Mouse (Mus musculus) neural tube, embryonic 14.5 days (tissue): Measurements from ENCODE around the gene Ablim1. TPM values are rescaled to one million over a fixed set of nuclear protein-coding genes. Genes with fewer than 3 reads are reported as not detected.

Experiments used
- ATAC-seq: fragments of 200-750 bp; cut with Nextera tagmentation; 2 replicates; pipeline ENCODE4 v1.8.0; 2017; ENCODE audit warnings: low read depth, mild to moderate bottlenecking, moderate TSS enrichment, moderate library complexity
- H3K27ac ChIP-seq: fragments of 300-500 bp; sonication (generic); 2 replicates; pipeline ENCODE4 v1.5.1; 2014; ENCODE audit warnings: low read depth, mild to moderate bottlenecking, control low read depth, low read length, moderate library complexity, mixed read lengths
- H3K27me3 ChIP-seq: fragments of 300-500 bp; sonication (generic); 2 replicates; pipeline ENCODE4 v1.6.1; 2014; ENCODE audit warnings: low read length; ENCODE audit not compliant: control insufficient read depth, insufficient read depth
- H3K36me3 ChIP-seq: fragments of 300-500 bp; sonication (generic); 2 replicates; pipeline ENCODE4 v1.6.1; 2014; ENCODE audit warnings: low read length, mixed read lengths; ENCODE audit not compliant: control insufficient read depth, insufficient read depth
- H3K4me1 ChIP-seq: fragments of 300-500 bp; sonication (generic); 2 replicates; pipeline ENCODE4 v1.6.1; 2014; ENCODE audit warnings: low read length; ENCODE audit not compliant: control insufficient read depth, insufficient read depth
- H3K4me2 ChIP-seq: fragments of 300-500 bp; sonication (generic); 2 replicates; pipeline ENCODE4 v1.6.1; 2014; ENCODE audit warnings: mild to moderate bottlenecking, low read depth, low read length, control low read depth
- H3K4me3 ChIP-seq: fragments of 300-500 bp; sonication (generic); 2 replicates; pipeline ENCODE4 v1.5.1; 2014; ENCODE audit warnings: low read depth, low read length, control low read depth, mixed read lengths
- H3K9ac ChIP-seq: fragments of 300-500 bp; sonication (generic); replicated peaks from 2 replicates; pipeline ENCODE4 v1.6.1; 2014; ENCODE audit warnings: low read depth, mild to moderate bottlenecking, control low read depth, low read length, mixed read lengths
- H3K9me3 ChIP-seq: fragments of 300-500 bp; sonication (generic); 2 replicates; pipeline ENCODE4 v1.6.1; 2016; ENCODE audit warnings: low read length; ENCODE audit not compliant: control insufficient read depth
- WGBS: fragments of 180-500 bp; shearing (Covaris S2); extraction: QIAGEN DNeasy Blood & Tissue Kit; methylation state at CpG from one replicate; pipeline ENCODE4 v1.1.7; 2014; 5-methylcytosine and 5-hydroxymethylcytosine counted together
- polyA plus RNA-seq: library from polyadenylated mRNA; unstranded; fragments of >200 nt; fragmentation: Nextera tagmentation; extraction: Ambion mirVana; gene quantifications from 2 replicates; pipeline ENCODE4 v1.2.1, GENCODE M21; 2014

The Ablim1 gene
- polyA plus RNA-seq, 1 experiment from 2014 or later, result 47.4 TPM

DNA sequence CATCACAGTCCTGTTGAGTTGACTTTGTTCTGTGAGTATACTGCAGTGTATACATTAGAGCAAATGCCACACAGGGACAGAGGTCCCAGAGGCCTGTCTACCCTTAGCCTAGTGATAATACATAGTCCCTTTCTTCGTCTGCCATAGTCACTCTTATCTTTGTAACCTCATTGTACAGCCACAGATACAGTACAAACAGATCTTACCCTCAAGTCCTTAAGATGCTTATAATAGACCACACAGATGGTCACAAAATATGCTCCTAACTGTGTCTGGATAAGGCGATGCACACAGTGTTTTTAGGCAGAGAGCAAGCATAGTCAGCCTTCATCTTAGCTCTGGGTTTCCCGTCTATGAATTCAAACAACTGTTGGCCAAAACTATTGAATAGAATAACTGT lies 1.9 kb upstream of the Ablim1 start:
- Histone ChIP-seq H3K9me3 (no peaks in the 10 kb centered on the region), H3K4me2 (no peak overlapping the region), H3K4me1 (no peaks in the 10 kb centered on the region), H3K27ac (no peak overlapping the region), H3K4me3 (no peak overlapping the region), H3K27me3 (no peaks in the 10 kb centered on the region), H3K36me3 (no peaks in the 10 kb centered on the region), H3K9ac (no peak overlapping the region)
- 90% methylated on average over 3 of the region's 3 CpGs for WGBS
- ATAC-seq, result no peak

DNA sequence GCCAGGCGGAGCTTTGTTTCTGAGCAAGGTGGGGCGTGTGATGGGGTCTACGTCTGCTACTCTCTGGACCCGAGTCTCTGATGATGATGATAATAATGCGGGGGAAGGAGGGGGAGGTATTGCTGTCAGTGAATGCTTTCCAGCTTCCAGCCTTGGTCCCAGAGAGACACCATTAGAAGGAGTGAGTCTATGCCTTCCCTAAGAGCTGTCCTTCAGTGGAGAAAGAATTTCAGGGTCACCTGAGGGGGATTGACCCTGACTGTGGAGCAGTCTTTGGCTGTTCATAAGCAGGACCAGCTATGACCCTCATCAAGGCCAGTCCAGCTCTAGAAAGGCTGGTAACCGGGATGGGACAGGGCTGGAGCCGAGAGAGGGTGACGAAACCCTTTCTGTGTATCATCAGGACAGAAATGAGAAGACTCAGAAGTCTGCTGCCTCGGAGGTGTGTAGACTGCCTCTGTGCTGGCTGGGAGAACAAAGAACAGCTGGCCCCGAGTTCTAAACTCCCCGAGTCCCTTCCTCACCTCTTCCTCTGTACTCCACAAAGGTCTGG lies 370 bp upstream of the Ablim1 start:
- Histone ChIP-seq H3K4me1 (no peaks in the 10 kb centered on the region), H3K27ac (peak overlapping the region; percentile 81), H3K27me3 (no peaks in the 10 kb centered on the region), H3K9me3 (no peaks in the 10 kb centered on the region), H3K36me3 (no peaks in the 10 kb centered on the region), H3K4me2 (peak overlapping the region; percentile 96), H3K9ac (peak overlapping the region; percentile 85), H3K4me3 (peak overlapping the region; percentile 71)
- ATAC-seq, result no peak; the same call in none of the 2 replicates
- 47% methylated on average over 11 of the region's 11 CpGs for WGBS

DNA sequence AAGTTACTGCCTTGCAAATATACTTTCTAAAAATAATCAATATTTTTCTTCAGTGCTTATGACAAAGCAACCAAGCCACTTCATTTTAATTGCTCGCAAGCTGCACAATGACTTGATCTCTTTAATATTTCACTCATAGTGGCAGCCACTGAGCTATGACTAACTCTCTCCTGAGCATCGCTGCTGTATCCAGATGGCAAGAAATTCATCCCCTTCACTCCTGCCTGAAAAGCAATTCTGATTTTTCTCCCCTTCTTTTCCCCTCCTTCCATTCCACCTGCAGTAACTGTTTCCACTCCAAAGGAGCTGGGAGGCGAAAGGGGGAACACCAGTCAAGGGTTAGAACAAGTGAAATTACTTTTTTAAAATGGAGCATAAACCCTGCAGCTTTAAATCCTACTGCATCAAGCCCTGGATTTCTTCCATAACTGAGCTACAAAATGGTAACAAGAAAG lies 801 bp downstream of the Ablim1 start:
- 53% methylated on average over 3 of the region's 3 CpGs for WGBS
- Histone ChIP-seq H3K27me3 (no peaks in the 10 kb centered on the region), H3K4me3 (peak overlapping the region; percentile 71), H3K4me2 (peak overlapping the region; percentile 96), H3K9ac (peak overlapping the region; percentile 85), H3K4me1 (no peaks in the 10 kb centered on the region), H3K36me3 (no peaks in the 10 kb centered on the region), H3K27ac (peak overlapping the region; percentile 81; the same call in 1 of the 2 replicates), H3K9me3 (no peaks in the 10 kb centered on the region)
- peak; percentile 23; the same call in 1 of the 2 replicates for ATAC-seq

DNA sequence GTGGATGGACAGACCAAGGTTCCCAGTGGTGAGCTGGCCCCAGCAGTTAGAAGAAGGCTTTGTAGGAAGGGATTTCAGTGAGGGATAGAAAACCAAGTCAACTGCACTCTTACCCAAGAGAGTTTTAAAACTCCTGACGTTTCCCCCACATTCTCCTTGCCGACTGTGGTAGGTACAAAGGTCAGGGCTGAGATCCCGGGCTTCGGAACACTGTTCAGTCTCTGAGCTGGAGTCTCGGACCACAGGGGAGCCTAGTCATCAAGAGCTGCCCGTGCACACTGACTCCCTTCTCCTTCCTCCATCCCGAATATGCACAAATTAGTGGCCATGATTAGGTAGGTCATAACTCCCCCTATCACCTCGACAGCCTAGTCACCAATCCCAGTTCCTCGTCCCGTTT lies 1.5 kb downstream of the Ablim1 start:
- H3K4me2 ChIP-seq, result peak overlapping the region; percentile 96
- H3K9me3 ChIP-seq, result no peaks in the 10 kb centered on the region
- H3K9ac ChIP-seq, result no peak overlapping the region
- no peaks in the 10 kb centered on the region for H3K36me3 ChIP-seq
- WGBS, result 78% methylated on average over 10 of the region's 10 CpGs
- peak overlapping the region; percentile 71; the same call in 1 of the 2 replicates for H3K4me3 ChIP-seq
- no peaks in the 10 kb centered on the region for H3K27me3 ChIP-seq
- no peak for ATAC-seq
- H3K4me1 ChIP-seq, result no peaks in the 10 kb centered on the region
- no peak overlapping the region for H3K27ac ChIP-seq

DNA sequence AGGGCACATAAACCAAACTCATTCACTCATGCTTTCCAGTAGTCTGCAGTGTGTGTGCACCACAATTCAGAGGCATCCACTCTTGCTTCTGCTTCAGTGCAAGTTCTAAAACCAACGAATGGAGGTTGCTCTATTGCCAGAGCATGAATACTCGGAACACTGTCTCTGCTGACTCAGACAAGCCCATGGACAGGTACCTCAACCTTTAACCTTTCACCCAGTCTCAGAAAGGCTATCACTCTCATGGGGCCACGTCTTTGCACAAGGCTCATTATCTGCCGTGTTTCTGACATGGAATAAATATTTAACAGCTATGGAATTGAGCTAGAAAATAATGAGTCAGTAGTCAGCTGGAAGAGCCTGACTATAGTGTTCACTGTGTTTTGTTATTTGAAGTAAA lies 4.7 kb downstream of the Ablim1 start:
- H3K27ac ChIP-seq, result no peak overlapping the region
- no peaks in the 10 kb centered on the region for H3K27me3 ChIP-seq
- H3K4me1 ChIP-seq, result no peaks in the 10 kb centered on the region
- no peak for ATAC-seq
- H3K4me3 ChIP-seq, result no peak overlapping the region
- WGBS, result 73% methylated on average over 4 of the region's 4 CpGs
- H3K9ac ChIP-seq, result no peak overlapping the region
- no peaks in the 10 kb centered on the region for H3K36me3 ChIP-seq
- no peak overlapping the region for H3K4me2 ChIP-seq
- H3K9me3 ChIP-seq, result no peaks in the 10 kb centered on the region

DNA sequence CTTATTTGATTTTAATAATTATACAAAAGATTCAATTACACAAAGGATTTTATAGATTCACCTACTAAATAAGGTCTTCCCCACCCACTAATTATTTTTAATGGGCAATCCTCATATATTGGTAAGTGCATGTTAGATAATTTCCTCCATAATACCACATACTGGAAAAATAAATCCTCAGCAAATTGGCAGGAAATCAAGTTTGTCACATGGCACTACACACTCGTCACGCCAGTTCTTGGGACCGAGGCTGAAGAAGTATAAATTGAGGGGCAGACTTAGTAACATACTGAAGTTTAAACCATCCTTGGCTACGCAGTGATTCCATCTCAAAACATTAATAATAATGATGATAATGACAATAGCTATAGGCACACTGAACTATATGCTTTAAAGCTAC lies 8.1 kb downstream of the Ablim1 start:
- Histone ChIP-seq H3K4me2 (no peak overlapping the region), H3K9ac (no peak overlapping the region), H3K27me3 (no peaks in the 10 kb centered on the region), H3K9me3 (no peaks in the 10 kb centered on the region), H3K36me3 (no peaks in the 10 kb centered on the region), H3K4me1 (no peaks in the 10 kb centered on the region), H3K4me3 (no peak overlapping the region), H3K27ac (no peak overlapping the region)
- 59% methylated on average over 4 of the region's 4 CpGs for WGBS
- ATAC-seq, result no peak

DNA sequence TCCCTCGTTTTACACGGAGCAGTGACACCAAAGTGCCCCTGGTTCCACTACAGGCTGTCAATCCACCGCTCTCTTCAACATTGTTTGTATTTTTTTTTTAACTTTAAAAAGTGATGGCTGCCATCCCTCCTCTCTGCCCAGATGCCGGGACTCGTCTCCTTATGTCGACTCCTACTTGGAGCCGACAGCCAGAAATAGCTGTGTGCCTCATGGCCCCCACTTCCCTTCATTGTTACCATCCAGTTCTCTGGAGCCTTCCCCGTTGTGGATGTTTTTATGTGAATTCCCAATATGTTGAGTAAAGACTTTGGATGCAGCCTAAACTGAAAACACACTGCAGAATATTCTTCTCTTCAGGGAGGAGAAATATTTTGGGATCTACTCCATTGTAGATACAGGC lies 8.7 kb downstream of the Ablim1 start:
- WGBS, result 74% methylated on average over 8 of the region's 8 CpGs
- no peak for ATAC-seq
- Histone ChIP-seq H3K4me2 (no peak overlapping the region), H3K4me3 (no peak overlapping the region), H3K9ac (no peak overlapping the region), H3K9me3 (no peaks in the 10 kb centered on the region), H3K27me3 (no peaks in the 10 kb centered on the region), H3K36me3 (no peaks in the 10 kb centered on the region), H3K27ac (no peak overlapping the region), H3K4me1 (no peaks in the 10 kb centered on the region)

DNA sequence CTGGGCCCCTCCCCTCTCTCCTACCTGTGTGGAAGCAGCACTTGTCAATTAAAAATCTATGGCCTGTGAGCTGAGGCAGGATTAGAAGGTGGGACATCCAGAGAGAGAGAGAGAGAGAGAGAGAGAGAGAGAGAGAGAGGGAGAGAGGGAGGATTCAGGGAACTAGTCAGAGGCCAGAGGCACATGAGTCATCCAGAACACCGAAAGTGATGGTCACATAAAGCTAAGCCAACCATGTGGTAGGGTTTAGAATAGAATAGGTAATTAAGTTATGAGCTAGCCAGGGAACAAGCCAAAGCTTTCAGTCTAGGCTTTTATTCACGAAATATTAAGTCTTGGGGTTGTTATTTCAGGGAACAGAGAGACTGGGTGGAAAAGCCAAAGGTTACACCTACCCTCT lies 10.1 kb downstream of the Ablim1 start:
- Histone ChIP-seq H3K4me2 (no peak overlapping the region), H3K9ac (no peak overlapping the region), H3K36me3 (no peaks in the 10 kb centered on the region), H3K4me1 (no peaks in the 10 kb centered on the region), H3K27me3 (no peaks in the 10 kb centered on the region), H3K4me3 (no peak overlapping the region), H3K27ac (no peak overlapping the region), H3K9me3 (no peaks in the 10 kb centered on the region)
- no peak for ATAC-seq
- WGBS, result 76% methylated on average over 2 of the region's 2 CpGs

DNA sequence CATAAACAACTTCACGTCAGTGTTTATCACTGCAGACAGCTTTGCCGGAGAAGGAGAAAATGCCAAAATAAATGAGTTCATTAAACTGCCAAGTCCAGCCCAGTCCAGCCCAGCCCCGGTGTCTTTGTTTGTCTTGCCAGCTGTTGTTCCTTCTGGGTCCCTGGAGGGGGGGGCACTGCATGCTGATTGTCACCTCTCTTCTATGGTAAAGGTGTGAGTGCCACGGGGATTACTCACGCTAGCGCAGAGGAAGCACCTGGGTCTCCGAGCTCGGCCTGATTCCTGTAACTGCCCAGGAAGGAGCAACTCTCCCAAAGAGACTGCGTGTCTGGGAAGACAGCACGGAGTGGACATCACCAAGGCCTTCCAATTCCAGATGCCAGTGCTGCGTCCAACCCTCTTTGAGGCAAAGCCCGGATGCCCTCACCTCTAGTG lies 12.7 kb downstream of the Ablim1 start:
- H3K4me2 ChIP-seq, result no peak overlapping the region
- no peak overlapping the region for H3K4me3 ChIP-seq
- no peak for ATAC-seq
- H3K9me3 ChIP-seq, result no peaks in the 10 kb centered on the region
- 61% methylated on average over 12 of the region's 12 CpGs for WGBS
- H3K27ac ChIP-seq, result no peak overlapping the region
- H3K9ac ChIP-seq, result no peak overlapping the region
- no peaks in the 10 kb centered on the region for H3K4me1 ChIP-seq
- H3K36me3 ChIP-seq, result no peaks in the 10 kb centered on the region
- H3K27me3 ChIP-seq, result no peaks in the 10 kb centered on the region
